Mouse (Mus musculus) stomach, embryonic 16.5 days (tissue): ENCODE measurements around the gene Olfr975. TPM values are rescaled to one million over a fixed set of nuclear protein-coding genes. Genes with fewer than 3 reads are reported as not detected.

Experiments
- ATAC-seq: fragments of 200-750 bp; cut with Nextera tagmentation; 2 replicates; pipeline ENCODE4 v1.8.0; 2017; ENCODE audit warnings: moderate number of reproducible peaks, moderate TSS enrichment; ENCODE audit not compliant: insufficient read depth, low FRiP score
- H3K27ac ChIP-seq: fragments of 300-500 bp; sonication (generic); 2 replicates; pipeline ENCODE4 v1.5.1; 2014; ENCODE audit warnings: low read length
- H3K27me3 ChIP-seq: fragments of 300-500 bp; sonication (generic); 2 replicates; pipeline ENCODE4 v1.6.1; 2014; ENCODE audit warnings: low read length, control low read depth, mixed read lengths; ENCODE audit not compliant: control insufficient read depth, insufficient read depth
- H3K36me3 ChIP-seq: fragments of 300-500 bp; sonication (generic); 2 replicates; pipeline ENCODE4 v1.6.1; 2014; ENCODE audit warnings: low read length; ENCODE audit not compliant: control insufficient read depth, insufficient read depth
- H3K4me1 ChIP-seq: fragments of 300-500 bp; sonication (generic); 2 replicates; pipeline ENCODE4 v1.6.1; 2014; ENCODE audit warnings: low read length, control low read depth, mixed read lengths; ENCODE audit not compliant: control insufficient read depth, insufficient read depth
- H3K4me2 ChIP-seq: fragments of 300-500 bp; sonication (generic); 2 replicates; pipeline ENCODE4 v1.6.1; 2014; ENCODE audit warnings: low read depth, low read length, mixed read lengths
- H3K4me3 ChIP-seq: fragments of 300-500 bp; sonication (generic); replicated peaks from 2 replicates; pipeline ENCODE4 v1.5.1; 2014; ENCODE audit warnings: mild to moderate bottlenecking, low read length
- H3K9ac ChIP-seq: fragments of 300-500 bp; sonication (generic); 2 replicates; pipeline ENCODE4 v1.6.1; 2014; ENCODE audit warnings: low read length
- H3K9me3 ChIP-seq: fragments of 300-500 bp; sonication (generic); replicated peaks from 2 replicates; pipeline ENCODE4 v1.6.1; 2016; ENCODE audit warnings: low read length, control low read depth; ENCODE audit not compliant: control insufficient read depth
- WGBS: fragments of 180-500 bp; shearing (Covaris S2); extraction: QIAGEN DNeasy Blood & Tissue Kit; methylation state at CpG from one replicate; pipeline ENCODE4 v1.1.7; 2014; 5-methylcytosine and 5-hydroxymethylcytosine counted together
- polyA plus RNA-seq: library from polyadenylated mRNA; unstranded; fragments of >200 nt; fragmentation: Nextera tagmentation; extraction: Ambion mirVana; gene quantifications from 2 replicates; pipeline ENCODE4 v1.2.1, GENCODE M21; 2015

Olfr975 gene
- polyA plus RNA-seq, 1 experiment from 2014 or later = not detected

DNA sequence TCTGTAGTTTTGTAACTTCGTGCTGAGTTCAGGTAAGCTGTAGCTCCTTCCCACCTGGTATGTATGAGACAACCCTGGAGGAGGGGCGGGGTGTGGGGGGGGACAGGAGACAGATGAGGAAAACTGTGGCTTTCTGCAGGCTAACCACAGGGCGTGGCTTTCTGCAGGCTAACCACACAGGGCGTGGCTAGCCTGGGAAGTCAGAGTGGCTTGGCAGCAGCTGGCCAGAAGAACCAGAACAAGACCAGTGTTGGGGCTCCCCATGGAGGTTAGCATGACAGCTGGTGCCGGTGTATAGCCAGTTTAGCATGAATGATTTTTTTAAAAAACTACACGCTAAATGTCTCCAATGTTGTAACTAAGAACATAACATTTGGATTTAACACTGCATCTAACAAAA lies 46.7 kb downstream of the Olfr975 start:
- WGBS = 65% methylated on average over 6 of the region's 6 CpGs
- H3K9me3 ChIP-seq = no peaks in the 10 kb centered on the region
- ATAC-seq = no peak

More for the DNA sequence above, 46.7 kb downstream of the Olfr975 start:
- Histone ChIP-seq H3K4me1 (no peaks in the 10 kb centered on the region), H3K4me2 (no peak overlapping the region), H3K27me3 (no peaks in the 10 kb centered on the region), H3K36me3 (no peaks in the 10 kb centered on the region), H3K4me3 (no peak overlapping the region), H3K9ac (no peak overlapping the region), H3K27ac (no peak overlapping the region)

Other genes with a start within 250 kb of the Olfr975 start
- gene Olfr149, start 244.9 kb downstream of the Olfr975 start, polyA plus RNA-seq = not detected in 2 replicates
- gene Olfr965, start 240.7 kb downstream of the Olfr975 start, polyA plus RNA-seq = not detected in 2 replicates
- not detected in 2 replicates for gene Olfr150, start 221.1 kb downstream of the Olfr975 start, polyA plus RNA-seq
- not detected in 2 replicates for gene Olfr967, start 205.8 kb downstream of the Olfr975 start, polyA plus RNA-seq
- gene Olfr968, start 168.8 kb downstream of the Olfr975 start, polyA plus RNA-seq = not detected in 2 replicates
- not detected in 2 replicates for gene Olfr969, start 161.1 kb downstream of the Olfr975 start, polyA plus RNA-seq
- not detected in 2 replicates for gene Olfr970, start 143.2 kb downstream of the Olfr975 start, polyA plus RNA-seq
- gene Olfr971, start 115.2 kb downstream of the Olfr975 start, polyA plus RNA-seq = not detected in 2 replicates
- not detected in 2 replicates for gene Olfr972, start 85.6 kb downstream of the Olfr975 start, polyA plus RNA-seq
- not detected in 2 replicates for gene Olfr229, start 44.7 kb downstream of the Olfr975 start, polyA plus RNA-seq
- gene Olfr974, start 14.5 kb downstream of the Olfr975 start, polyA plus RNA-seq = not detected in 2 replicates
- gene Olfr976, start 9.1 kb upstream of the Olfr975 start, polyA plus RNA-seq = not detected in 2 replicates
- not detected in 2 replicates for gene Olfr978, start 40.1 kb upstream of the Olfr975 start, polyA plus RNA-seq
- gene Olfr979, start 51.4 kb upstream of the Olfr975 start, polyA plus RNA-seq = not detected in 2 replicates
- gene Olfr980, start 57.5 kb upstream of the Olfr975 start, polyA plus RNA-seq = not detected in 2 replicates
- gene Olfr981, start 69.4 kb upstream of the Olfr975 start, polyA plus RNA-seq = not detected in 2 replicates
- gene Olfr982, start 121.8 kb upstream of the Olfr975 start, polyA plus RNA-seq = not detected in 2 replicates
- not detected in 2 replicates for gene Olfr983, start 141.5 kb upstream of the Olfr975 start, polyA plus RNA-seq
- not detected in 2 replicates for gene Olfr984, start 162.2 kb upstream of the Olfr975 start, polyA plus RNA-seq
- not detected in 2 replicates for gene Olfr985, start 178.1 kb upstream of the Olfr975 start, polyA plus RNA-seq
- gene Tmem225, start 196.1 kb upstream of the Olfr975 start, polyA plus RNA-seq = not detected in 2 replicates
- not detected in 2 replicates for gene Olfr986, start 228.9 kb upstream of the Olfr975 start, polyA plus RNA-seq
- 3.3 and 4.5 TPM in 2 replicates for gene Zfp202, start 240.3 kb upstream of the Olfr975 start, polyA plus RNA-seq